Mouse (Mus musculus) ES-CJ7 (cell line): ENCODE results near the gene Tacc2.

ENCODE experiments used
- DNase-seq: peaks from one replicate; pipeline ENCODE4 v3.0.0; 2011; ENCODE audit warnings: low read depth, low spot score

The Tacc2 gene

DNA sequence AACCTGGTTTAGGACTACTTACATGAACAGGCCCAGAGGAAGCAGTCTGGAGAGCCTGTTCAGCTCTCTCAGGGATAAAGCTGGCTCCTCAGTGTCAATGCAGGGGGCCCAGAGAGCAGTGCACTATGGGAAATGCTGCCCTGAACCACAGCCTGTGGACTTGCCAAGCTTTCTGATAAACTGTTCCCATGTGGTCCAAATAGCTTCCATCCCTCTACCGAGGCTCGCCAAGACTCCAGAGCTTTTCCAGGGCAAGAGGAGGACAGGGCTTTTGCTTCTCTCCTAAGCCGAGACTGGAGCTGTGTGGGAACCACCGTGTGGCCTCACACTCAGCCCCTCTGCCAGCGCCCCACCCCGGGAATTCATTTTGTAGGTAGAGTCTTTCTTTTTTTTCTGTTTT, 101.2 kb downstream of the Tacc2 start:
- no peak for DNase-seq

DNA sequence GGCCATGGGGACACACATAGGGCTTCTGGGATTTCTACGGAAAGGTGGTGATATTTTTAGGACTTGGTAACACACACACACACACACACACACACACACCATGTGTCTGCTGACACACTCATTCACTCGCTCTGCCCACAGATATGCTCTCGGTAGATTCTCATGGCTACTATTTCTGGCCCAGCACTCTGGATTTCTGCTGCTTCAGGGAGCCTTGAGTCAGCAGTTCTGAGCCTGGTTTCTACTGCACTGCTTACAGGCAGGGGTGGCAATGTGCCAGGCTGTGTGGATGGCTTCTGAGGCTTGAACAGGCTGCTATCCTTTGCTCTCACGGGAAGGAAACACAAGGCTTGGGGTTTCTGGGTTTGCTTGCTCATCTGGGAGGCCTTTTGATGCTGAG, 104.6 kb downstream of the Tacc2 start:
- DNase-seq: no peak

DNA sequence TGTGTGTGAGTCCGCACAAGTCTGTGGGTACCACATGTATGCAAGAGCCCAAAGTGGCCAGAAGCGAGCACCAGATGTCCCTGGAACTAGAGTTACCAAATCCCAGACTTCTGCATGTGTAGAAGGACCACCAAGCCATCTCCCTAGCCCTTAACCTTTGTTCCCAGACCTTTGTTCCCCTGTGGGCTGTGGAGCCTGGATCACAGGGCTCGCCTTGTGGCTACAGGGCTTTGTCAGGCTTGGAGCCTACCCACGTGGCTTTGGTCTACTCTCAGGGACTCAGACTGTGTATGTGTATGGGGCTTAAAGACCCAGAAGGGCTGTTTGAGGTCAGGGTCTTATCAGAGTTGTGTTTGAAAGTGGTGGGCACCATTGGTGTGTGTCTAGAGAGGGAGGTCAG, 111.4 kb downstream of the Tacc2 start:
- no peak for DNase-seq

GRCm38 (mm10) chr7:130690869-130691268, 113.6 kb downstream of the Tacc2 start:
- no peak for DNase-seq

DNA sequence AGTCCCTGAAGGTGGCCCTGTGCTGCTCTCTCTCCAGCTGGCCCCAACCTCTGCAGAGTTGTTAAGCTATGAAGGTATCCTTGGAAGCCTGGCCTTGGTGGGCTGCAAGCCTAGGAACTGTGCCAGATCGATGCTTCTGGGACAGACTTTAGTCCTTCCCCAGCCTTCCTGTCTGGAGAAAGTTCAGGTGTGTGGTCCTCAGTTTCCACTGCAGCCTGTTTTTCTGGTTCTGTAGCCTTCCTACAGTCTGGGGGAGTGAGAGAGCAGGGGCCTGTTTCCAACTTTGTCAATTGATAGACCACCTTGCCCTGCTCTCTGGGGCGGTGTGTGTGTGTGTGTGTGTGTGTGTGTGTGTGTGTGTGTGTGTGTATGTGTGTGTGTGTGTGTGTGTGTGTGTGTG, 114.7 kb downstream of the Tacc2 start:
- no peak for DNase-seq

DNA sequence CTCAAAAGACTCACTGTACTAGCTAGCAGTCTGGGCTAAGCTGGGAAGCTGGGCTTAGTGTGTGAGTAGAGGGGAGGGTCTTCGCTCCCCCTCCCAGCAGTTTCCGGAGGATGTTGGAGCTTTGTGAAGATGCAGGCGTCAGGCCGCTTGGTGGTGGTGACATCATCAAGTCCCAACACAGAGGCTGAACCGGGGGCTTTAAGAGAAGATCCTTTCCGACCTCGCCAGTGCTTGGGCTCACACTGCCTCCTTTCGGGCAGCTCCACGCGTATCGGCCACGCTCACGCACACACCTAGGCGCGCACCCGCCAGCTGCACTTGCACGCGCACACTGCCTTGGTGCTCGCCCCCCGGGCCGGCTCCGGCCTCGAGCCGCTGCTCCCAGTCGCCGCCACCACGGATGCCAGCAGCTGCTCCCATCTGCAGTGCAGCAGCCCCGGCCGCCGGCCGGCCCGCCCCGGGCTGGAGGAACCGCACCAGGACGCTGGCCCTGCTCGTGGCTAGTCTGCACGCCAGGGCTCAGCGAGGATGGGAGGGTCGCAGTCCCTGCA, 115.2 kb downstream of the Tacc2 start:
- peak; percentile 80 for DNase-seq

DNA sequence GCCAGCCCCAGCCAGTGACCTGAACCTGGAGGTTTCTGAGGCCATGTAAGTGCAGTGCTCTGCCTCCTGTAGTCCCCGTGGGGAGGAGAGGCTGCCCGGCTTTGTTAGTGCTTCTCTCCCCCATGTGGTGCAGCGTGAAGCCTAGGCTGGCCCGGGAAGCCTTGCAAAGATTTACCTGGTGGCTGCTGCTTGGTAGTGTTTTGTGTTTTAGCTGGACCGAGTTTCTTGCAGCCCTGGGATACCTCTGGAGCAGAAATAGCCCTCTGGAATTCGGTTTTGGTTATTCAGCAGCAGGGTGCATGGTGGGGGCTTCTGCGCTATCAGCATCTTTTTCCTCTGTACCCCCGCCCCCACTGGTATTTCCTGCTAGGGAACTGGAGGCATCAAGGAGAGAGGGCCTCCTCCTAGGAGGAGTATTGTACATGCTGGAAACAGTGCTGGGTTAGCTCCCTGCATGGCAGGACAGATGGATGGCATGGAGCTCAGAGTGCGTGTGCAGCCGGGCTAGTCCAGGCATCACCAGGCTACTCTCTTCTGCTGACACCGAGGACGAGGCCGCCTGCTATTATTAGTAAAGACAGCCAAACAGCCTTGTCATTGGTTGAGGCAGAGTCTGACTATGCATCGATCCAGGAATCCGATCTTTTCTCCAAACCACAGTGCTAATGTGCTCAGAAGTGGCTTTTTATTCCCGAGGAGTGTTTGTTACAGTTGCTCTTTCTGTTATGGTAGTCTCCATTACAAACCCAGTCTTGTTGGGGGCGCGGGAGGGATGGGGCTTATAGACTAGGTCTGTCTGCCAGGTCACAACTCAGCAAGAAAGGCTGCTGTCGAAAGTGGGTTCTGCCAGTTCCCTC, 115.9 kb downstream of the Tacc2 start:
- peak; percentile 30 for DNase-seq

DNA sequence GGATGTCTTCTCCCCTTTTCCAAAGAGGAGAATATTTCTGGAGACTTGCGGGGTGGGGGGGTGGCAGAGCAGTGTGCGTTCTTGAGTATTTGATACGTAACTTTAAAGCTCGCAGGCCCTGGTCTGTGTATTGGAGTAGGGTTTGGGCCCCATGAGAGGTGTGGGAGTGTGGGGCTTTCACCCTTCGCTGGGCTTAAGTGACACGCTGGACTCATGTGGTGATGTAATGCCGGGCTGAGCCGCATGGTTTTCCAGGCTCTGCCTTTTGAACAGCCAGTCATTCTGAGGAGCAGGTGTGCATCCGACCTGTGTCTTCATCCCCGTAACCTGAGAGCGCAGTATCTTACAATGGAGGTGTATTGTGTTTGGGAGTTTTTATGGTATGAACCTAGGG, 116.6 kb downstream of the Tacc2 start:
- DNase-seq: no peak

- no peak for DNase-seq
These were observed 118.6 kb downstream of the Tacc2 start for GRCm38 (mm10) chr7:130695669-130696338.

GRCm38 (mm10) chr7:130696347-130697234, 119.4 kb downstream of the Tacc2 start:
- DNase-seq: no peak

GRCm38 (mm10) chr7:130698480-130698879, 121.2 kb downstream of the Tacc2 start:
- no peak for DNase-seq

DNA sequence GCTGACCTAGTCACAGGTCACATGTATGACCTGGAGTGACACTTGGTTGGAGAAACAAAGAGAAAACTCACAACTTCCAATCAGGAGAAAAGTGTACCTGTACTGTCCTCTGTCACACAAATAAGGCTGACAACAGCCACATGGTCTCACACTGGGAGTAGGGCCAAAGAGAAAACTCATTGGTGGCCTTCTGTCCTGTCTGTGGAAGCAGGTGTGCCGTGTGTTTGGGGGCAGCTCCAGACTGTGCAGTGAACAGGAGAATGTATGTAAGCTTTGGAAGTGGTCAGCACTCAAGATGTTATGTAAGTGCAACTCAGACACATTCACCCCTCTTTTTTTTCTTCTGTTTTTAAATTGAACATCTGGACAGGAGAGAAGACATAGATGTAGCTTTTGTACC, 124.1 kb downstream of the Tacc2 start:
- no peak for DNase-seq

GRCm38 (mm10) chr7:130705230-130705629, 128.0 kb downstream of the Tacc2 start:
- DNase-seq: no peak

DNA sequence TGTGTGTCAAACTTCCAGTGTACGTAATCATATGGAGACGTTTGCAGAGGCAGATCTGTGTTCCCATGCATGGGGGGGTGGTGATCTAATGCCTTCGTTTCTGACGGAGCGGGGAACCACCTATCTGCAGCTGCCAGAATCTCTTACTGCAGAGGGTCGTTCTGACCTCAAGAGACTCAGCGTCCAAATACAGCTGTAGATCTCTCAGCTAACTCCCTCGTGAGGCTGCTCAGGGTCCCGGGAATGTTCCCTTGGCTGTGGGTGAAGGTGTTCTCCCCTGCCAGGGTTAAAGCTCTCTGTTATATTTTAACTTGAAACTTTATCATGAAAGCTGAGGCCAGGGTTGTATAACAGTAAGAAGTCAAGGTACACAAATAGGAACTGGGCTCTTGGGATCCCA, 131.7 kb downstream of the Tacc2 start:
- no peak for DNase-seq

GRCm38 (mm10) chr7:130709372-130710274, 132.4 kb downstream of the Tacc2 start:
- no peak for DNase-seq

DNA sequence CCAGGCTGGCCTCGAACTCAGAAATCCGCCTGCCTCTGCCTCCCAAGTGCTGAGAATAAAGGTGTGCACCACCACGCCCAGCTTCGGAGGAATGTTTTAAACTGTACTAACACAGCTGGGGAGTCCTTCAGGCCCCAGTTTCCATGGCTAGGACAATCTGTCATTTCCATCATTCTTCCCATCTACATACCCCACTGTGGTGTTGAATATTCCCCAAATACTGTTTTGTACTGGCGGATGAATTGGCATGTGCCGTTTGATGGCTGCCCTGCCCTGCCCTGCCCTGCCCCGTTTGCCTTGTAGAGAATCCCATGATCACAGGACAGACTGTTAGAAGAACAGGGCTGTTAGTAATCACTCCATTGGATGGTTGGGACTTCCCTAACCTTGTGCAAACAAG, 134.6 kb downstream of the Tacc2 start:
- DNase-seq: no peak

GRCm38 (mm10) chr7:130713319-130713718, 136.1 kb downstream of the Tacc2 start:
- DNase-seq: no peak

DNA sequence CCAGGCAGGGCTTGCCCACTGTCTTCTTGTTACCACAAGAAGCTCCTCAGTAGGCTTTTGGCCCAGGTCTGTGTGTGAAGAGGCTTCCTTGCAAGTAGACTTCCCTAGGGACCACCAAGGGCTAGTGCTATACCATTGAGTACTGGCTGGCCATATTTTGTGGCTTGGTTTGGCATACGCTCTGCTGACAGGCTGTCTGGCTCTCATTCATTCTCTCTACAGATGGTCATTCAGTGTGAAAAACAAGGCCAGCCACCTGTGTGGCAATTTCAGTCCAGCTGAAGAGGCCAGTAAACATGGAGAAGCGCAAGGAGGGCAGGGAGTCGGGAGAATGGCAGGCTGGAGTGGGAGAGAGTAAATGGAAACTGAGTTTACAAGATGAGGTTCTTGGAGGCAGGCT, 138.2 kb downstream of the Tacc2 start:
- no peak for DNase-seq

- DNase-seq: peak; percentile 86
These were observed 139.1 kb downstream of the Tacc2 start for GRCm38 (mm10) chr7:130716341-130716740.

DNA sequence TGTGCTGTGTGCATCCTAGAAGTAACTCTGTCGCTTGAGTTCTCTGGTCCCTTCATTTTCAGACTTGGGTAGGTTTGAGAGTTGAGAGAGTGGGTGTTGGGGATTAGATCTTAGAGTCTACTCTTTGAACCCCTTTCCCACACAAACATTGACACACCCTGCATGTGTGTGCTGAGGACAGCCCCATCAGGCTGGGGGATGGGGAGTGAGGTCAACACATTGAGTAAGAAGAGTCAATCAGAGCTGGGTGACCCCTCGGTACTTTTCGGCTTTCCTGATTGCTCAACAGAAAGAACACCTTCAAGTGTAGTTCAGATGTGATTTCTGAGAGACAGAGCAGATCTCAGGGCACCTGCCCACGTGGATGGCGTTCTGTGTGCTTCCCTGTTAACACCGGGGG, 139.8 kb downstream of the Tacc2 start:
- no peak for DNase-seq
